Mouse (Mus musculus) right cerebral cortex, adult 18-20 months (tissue): ENCODE measurements at regions not wholly inside any gene's neighbourhood (a gene's known extent, or its start where the extent isn't known, plus 50 kb on each side); places are given as distances from the start of the nearest gene placed in this dataset.

Source experiments
- DNase-seq: peaks from one replicate; pipeline ENCODE4 v3.0.0; 2022; ENCODE audit warnings: mixed read lengths

- no peak for DNase-seq
Measured at GRCm38 (mm10) chr8:34485346-34485745, 373.8 kb upstream of the Gm10131 start.

- peak; percentile 72 for DNase-seq
Measured at GRCm38 (mm10) chr8:34484551-34485335, 373.2 kb upstream of the Gm10131 start.

DNA sequence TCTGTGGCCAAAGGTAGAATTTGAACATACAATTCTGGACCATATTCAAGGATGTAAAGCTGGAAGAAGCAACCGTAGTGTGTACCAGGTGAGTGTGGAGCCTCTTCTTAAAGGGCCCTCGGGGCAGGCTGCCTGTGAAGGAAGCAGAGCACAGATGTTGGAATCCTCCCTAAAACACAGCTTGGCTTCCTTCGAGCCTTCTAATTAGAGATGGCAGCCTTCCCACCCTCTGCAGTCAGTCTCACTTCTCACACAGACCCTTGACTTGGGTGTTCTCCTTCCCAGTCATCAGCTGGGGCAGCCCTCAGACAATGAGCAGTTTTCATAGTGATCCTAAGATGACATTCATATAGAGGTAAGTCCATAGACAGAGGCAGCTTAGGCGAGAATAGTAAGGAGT, 371.7 kb upstream of the Gm10131 start:
- DNase-seq: no peak

DNA sequence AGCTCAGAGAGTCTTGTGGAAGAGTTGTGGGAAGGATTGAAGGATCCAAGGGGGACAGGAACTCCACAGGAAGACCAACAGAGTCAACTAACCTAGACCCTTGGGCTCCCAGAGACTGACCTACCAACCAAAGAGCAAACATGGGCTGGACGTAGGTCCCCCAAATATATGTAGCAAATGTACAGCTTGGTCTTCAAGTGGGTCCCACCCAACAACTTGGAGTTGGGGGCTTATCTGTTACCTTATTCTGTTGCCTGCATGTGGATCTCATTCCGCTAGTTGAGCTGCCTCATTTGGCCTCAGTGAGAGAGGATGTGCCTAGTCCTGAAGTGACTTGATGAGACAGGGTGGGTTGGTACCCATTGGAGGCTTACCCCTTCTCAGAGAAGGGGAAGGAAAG, 371.1 kb upstream of the Gm10131 start:
- no peak for DNase-seq

DNA sequence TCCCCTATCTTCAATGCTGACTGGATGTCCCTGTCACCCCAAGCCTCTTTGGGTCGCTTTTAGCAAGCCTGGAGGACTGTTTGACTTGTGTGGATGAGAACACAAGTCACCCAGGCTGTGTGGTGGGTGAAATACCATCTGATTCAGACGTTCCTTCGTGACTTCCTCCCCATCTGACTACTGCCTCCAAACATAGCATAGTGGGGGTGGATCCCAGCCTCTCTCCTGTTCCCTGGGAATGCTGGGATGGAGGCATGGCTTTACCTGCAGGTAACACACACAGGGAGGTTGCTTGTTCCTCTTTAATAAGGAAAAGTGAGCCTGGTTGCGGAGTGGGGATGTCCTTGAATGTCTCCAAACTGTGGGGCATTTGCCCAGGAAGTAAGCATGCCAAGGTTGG, 369.0 kb upstream of the Gm10131 start:
- DNase-seq: peak; percentile 77

GRCm38 (mm10) chr8:34478891-34479290, 367.4 kb upstream of the Gm10131 start:
- DNase-seq: no peak

DNA sequence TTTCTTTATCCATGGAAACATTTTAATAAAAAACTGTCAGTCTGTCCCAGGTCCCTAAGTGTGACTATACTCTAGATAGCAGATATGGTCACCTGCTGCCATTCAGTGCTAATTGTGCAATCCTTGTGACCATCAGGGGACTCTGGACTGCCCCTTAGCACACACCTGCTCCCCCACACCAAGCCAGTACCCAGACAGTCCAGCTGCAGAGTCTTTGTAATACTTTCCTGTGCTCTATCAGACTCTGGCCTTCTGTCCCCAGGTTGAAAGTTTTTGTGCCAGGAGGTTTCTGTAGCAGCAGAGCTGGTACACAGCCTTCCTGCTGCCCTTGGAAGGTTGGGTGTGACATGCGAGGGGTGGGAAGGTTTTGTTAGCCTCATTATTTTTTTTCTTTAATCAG, 366.9 kb upstream of the Gm10131 start:
- DNase-seq: no peak

DNA sequence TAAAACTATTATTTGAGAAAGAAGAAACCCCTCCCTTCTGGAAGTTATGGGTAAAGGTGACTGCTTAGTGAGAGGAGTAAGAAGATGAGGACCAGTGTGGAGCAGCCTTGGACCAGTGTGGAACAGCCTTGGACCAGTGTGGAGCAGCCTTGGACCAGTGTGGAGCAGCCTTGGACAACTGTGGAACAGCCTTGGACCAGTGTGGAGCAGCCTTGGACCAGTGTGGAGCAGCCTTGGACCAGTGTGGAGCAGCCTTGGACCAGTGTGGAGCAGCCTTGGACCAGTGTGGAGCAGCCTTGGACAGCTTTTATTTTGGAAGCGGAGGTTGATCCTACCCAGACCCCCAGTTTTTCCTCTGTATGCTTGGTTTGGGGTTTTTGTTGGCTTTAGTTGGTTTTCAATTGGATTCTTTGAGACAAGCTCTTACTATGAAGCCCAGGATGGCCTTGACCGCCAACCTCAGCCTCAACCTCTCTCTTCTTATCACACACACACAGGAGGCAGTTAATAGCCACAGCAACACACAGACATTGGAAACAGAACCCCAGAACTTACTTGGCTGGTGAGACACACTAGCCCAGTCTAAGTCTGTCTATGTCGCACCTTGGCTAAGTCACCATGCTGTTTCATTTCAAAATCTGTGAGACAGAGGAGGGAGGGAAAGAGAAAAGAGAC, 364.7 kb upstream of the Gm10131 start:
- no peak for DNase-seq

- DNase-seq: peak; percentile 12
Measured at GRCm38 (mm10) chr8:34474593-34474992, 363.1 kb upstream of the Gm10131 start.

GRCm38 (mm10) chr8:34473769-34474168, 362.2 kb upstream of the Gm10131 start:
- DNase-seq: no peak

GRCm38 (mm10) chr8:34473301-34473700, 361.8 kb upstream of the Gm10131 start:
- DNase-seq: no peak

GRCm38 (mm10) chr8:34472846-34473245, 361.3 kb upstream of the Gm10131 start:
- peak; percentile 14 for DNase-seq

DNA sequence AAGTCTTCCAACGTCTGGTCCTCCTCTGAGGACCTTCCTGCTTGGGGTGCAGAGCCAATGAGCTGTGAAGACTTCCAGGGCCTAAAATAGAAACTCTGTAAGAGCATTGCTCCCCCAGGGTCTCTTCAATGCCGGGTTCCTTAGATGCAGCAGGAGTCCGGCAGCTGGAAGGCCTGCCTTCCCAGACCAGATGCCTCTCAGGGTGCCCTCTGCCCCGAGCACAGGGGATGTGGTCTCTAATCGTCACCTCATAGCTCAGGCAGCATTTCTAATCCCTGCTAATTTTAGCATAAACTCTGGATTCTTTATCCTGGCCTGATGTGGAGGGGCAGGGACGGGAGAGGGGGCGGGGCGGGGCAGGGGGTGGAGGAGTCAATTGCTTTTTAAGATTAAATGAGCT, 360.9 kb upstream of the Gm10131 start:
- no peak for DNase-seq

DNA sequence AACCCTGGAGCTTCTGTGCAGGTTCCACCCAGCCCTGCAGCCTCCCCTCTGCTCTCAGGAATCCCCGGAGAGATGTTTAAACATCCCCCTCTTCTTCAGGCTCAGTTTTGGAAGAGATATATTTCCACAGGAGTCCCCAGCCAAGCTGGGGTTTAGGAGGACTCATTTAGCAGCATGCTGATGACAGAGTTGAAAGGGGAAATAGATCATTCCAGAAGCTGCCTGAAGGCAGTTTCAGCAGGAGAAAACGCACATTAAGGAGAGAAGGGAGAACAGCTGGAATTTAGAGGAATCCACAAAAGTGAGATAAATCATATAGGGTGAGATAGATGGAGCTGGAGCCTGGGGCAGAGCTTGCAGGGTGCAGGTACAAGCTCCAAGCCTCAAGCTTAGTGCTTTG, 357.6 kb upstream of the Gm10131 start:
- DNase-seq: no peak

GRCm38 (mm10) chr8:34466786-34467364, 355.3 kb upstream of the Gm10131 start:
- DNase-seq: peak; percentile 43

DNA sequence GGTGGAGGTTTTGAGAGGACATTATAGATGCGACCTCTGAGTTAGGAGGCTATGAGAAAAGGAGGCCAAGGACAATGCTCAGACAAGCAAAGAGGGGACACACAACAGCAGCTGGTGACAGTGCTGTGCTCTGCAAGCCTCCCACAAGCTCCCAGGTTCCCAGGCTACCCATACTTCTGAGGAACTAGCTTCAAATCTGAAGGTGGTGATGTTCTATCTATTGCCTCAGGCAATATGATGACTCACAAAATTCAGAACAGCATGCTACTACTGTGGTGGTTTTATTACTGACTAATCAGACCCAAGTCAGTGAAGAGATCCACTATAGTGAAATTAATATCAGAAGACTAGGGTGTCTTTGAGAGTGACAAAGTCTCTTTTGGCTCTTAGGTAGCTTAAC, 353.9 kb upstream of the Gm10131 start:
- DNase-seq: peak; percentile 22

DNA sequence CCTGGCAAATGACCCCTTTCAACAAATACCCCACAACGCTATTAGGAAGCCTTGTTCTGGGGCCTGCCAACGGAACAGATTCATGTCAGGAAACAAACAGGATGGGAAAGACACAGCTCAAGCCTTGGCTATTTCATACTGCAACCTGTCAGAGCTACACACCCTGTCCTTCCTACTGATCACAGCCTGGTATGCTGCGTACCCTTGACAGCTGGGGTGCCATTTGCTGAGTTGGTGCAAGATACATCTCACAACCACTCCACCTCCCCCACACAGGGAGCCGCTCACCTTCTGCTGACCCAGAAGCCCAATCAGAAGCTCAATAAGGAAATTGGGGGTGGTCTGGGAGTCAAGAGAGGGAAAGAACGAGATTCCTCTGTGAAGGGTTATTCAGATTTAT, 350.7 kb upstream of the Gm10131 start:
- DNase-seq: no peak

DNA sequence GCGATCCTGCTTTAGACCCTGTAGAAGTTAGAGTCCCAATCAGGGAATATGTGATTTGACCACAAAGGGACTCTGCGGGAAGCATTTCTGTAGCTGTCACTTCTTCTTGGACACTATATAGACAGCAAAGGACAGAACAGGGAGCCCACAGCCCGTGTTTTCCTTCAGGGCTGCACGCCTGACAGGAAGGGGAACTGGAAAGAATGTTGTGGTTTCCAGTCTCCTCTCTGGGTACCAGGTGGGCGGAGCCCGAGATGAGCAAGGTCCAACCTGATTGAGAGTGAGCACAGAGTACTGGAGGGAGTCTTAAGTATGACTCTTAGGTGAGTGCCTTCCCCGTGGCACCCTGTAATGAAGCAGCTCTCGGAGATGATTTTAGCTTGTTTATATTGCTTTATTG, 346.8 kb upstream of the Gm10131 start:
- no peak for DNase-seq

DNA sequence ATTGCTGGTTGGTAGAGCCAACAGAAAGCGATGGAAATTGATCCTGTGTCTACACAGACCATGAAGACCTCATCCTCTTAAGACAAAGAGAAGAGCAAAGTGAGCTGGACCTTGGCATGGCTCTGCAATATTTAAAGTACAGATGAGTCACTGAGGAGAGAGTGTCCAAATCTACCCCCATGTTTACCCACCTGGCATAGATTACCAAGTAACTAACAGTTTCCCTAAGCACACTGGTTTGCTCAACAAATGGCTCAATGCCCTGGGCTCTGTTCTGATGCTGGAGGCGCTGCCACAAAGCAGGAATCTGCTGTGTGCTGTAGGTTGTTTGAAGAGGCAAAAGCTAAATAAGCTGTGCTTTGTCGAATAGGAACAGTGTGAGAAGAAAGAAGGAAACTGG, 345.0 kb upstream of the Gm10131 start:
- no peak for DNase-seq

DNA sequence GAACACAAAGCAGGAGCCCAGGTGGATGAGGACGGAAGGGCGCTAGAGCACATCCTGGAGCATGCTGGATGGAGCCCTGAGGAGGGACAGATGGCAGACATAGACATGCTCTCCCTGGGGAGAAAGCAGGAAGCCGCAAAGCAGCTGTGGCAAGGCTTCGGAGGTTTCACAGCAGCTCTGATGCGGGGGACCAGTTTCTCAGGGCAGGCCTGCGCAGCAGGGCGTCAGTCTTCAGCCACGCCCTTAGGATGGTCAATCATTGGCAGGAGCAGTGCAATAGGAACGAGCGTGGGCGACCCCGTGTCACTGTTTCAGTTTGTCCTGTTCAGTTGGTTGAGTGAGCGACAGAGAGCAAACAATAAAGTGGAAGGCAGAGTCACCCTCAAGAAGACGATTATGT, 343.8 kb upstream of the Gm10131 start:
- DNase-seq: no peak

DNA sequence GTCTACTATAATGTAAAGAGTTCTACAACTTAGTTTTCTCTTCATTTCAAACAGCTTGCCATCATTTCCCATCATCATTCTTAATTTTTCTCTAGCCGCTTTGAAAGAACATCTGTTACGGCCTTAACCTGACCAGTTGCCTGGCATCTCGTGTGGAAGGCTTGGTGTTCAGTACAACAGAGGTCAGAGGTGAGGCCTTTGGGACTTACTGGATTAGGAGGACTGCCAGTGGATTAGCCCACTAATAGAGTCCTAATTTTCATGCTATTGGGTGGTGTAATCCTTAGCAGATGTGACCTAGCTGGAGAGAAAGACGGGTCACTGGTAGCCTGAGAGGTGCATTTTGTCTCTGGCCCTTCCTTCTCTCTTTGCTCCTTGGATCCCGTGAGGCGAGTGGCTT, 341.3 kb upstream of the Gm10131 start:
- DNase-seq: no peak

DNA sequence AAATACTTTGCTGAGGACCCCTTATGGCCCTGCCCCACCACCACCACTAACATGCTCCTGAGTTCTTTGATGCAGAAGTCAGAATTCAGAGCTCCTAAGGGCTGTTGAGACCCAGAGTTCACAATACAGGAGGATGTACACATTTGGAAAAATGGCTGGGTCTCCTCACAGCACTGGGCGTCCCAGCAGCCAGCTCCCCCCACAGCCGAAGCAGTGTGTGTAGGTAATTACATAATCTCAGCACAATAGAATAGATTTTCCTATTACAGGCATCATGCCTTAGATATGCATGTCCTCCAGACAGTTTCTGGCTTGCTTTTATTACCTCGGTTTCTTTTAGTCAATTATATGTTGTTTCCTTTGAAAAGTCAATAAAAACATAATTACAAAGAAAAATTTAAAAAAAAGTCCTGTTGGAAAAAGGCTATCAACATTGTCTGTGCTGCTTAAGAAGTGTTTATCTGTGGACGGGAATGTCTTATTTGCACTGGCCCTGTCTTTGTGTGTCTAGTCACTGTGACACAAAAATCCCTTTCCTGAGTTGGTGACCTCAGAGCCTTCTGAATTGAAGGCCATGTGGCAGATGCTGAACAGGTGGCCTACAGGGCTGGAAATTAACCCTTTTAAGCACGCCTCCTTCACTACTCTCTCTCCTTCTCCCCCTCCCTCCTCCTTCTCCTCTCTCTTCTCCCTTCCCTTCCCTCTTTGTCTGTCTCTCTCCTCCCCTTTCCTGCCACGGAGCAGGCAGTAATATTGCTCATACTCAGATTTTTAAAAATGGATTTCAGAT, 339.9 kb upstream of the Gm10131 start:
- DNase-seq: no peak

GRCm38 (mm10) chr8:34449391-34450044, 338.0 kb upstream of the Gm10131 start:
- no peak for DNase-seq
